Mouse (Mus musculus) layer of hippocampus, adult 18-20 months (tissue): ENCODE data around the gene Zswim4. TPM values are rescaled to one million over a fixed set of nuclear protein-coding genes. Genes with fewer than 3 reads are reported as not detected.
A peak's percentile ranks its signal among the peaks of the same experiment; 100 is the strongest.

Experiments
- DNase-seq, 2 experiments: peaks; one replicate each; pipeline ENCODE4 v3.0.0; 2022; ENCODE audit warnings: low spot score in 2 of 2
- microRNA-seq, 2 experiments: library from miRNA; unstranded; fragments of <30 nt; microRNA quantifications; one replicate each; pipeline ENCODE4 v1.2.0; 2021
- total RNA-seq, 2 experiments: library from RNA; stranded (reverse); gene quantifications; 2 replicates each; pipeline ENCODE4 v1.2.3; 2021

Gene Zswim4
- total RNA-seq, 2 experiments from 2014 or later: 17.0 to 17.3 TPM

DNA sequence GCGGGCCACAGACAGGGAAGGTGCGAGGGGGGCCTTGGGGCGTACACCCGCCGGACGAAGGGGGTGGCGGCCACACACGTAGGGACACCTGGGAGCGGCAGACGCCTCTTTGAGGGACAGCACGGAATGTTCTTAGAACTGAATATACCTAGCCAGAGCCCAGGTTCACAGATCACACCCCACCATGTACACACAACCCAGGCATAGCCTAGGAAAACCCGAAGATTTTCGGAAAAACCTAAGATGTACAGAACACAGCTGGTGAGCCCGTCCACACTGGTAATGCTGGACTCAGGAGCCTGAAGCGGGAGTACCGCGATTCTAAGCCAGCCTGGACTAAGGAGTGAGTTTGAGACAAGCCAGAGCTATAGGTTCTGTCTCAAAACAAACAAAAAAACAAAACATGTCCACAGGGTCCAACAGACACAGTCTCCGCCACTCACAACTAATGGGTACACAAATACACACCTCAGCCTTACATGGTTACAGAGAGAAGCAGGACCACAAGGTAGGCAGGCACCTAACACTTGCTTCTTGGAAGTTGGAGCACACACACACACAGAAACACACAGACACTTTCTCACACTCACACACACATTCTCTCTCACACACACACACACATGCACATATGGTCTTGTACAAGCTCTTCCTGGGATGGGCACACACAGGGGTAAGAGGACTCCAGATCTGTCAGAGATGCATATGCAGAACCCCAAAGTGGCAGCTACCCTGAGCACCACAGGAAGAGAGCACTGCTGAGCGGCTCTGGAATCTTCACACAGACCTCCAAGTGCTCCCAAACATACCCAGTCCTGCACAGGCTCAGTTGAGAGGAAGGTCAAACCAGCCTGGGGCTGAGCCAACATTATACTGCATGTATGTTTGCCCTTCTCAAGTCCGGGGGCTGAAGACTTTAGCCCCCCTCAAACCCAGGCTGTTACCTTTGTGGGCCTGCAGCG lies 52.5 kb downstream of the Zswim4 start:
- DNase-seq: no peak

DNA sequence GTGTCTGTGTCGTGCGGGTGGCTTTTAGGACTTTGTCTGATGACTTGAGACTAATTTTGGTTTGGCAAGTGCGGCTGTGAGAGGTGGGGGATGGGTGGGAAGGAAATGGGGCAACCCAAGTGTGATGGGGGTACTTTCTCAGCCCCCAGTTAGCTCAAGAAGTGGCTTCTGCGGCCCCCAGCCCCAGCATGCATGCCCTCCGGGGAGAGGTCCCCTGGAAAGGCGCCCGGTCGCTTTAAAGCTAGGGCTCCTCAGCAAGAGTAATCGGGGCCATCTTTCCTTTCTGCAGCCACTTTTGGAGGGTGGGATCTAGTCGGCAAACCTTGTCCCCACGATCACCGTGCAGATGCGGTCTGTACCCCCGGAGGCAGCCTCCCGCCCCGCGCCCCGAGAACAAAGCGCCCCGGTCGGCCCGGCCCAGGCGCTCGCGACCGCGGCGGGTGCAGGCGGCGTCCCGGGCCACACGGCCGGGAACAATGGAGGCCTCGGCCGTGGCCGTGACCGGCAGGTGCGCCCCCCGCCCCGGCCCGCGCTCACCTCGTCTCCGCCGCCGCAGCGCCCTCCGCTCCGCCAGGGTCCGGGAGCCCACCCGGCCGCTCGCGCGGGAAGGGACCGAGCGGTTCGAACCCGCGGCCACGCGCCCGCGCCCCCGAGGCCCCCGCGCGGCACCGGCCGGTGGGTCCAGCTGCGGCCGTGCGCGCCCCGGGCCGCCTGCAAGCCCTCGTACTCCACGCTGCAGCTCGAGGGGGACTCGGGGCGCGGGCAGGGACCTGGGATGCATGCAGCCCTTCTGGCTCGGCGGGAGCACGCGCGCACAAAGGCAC lies 53.4 kb downstream of the Zswim4 start:
- peak in 1 of 2 experiments; percentile 10 for DNase-seq

DNA sequence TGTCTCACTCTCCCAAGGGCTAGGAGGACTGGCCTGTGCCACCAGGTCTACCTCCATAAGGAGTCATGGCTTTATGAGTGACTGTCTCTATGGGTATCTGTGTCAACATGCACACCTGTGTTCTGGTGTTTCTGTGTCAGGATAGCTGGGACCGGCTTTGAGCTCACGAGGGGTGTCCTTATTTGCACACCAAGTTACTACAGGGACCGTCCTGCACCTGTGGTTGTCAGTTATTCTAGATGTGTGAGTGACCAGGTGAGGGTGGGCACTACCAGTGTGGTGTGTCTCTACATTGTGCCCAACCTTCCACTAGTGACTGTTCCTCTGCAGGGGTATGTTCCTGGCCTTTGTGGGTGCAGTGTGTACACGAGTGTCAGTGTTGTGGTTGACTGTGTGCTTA lies 54.0 kb downstream of the Zswim4 start:
- DNase-seq: no peak

DNA sequence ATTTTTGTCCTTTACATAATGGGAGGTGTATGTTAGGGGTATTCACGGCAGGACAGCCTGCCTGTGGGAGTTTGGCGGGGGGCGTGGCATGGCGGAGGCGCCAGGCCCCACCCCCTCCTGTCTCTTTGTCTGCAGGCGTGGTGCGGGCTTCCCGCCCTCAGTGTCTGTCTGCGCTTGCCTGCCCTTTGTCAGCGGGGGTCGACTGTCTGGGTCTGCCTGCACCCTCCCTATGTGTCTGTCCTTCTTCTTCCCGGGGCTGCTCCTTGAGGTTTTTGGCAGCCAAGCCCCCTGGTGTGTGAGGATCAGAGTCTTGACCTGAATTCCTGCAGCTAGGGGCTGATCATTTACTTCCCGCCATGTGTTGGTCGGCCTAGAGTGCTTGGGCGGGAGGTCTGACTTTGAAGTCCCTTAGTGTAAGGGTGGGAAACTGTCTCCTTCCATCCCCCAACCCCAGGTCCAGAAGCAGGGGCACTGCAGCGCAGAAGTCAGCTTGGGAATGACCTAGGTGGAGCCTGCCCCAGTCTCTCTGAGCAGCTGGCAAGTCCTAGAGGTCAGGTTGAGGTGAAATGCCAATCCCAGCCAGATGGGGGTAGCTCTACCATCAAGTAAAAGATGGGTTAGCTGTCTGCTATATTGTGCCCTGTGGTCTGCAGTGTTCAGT lies 56.2 kb downstream of the Zswim4 start:
- no peak for DNase-seq

DNA sequence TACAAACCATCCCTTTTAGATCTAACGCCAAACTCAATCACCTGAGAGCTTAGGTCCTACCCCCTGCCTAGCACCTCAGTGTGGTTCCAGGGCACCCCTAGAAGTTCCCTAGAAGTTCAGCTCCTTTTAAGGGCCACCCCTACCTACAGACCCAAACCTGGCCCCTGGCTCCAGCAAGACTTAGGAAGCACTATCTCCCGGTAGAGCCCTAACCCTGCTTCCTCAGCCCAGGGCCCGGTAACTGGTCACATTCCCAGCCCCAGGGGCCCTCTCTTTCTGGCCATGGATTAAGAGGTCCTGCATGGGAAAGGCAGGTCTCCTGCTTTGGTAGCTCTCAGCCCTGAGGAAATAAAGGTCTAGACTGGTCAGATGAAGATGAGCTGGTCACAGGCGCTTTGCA lies 56.9 kb downstream of the Zswim4 start:
- no peak for DNase-seq

DNA sequence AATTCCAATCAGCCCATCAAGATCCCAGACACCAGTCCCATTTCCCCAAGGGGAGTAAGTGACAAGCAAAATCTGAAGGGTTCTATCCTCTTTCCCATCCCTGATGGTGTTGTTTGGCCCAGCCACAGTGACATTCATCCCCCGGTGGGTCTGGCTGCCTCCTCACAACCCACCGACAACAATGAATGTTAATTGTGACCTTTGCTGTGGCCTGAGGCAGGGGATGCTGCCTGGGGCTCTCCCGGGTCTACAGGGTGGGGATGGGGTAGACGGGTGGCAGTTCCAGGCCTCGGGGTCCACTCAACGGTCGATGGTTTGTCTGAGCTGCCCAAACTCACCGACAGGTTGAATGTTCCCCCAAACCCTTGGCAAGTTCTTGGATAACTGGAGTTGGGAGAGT lies 58.3 kb downstream of the Zswim4 start:
- DNase-seq: no peak

DNA sequence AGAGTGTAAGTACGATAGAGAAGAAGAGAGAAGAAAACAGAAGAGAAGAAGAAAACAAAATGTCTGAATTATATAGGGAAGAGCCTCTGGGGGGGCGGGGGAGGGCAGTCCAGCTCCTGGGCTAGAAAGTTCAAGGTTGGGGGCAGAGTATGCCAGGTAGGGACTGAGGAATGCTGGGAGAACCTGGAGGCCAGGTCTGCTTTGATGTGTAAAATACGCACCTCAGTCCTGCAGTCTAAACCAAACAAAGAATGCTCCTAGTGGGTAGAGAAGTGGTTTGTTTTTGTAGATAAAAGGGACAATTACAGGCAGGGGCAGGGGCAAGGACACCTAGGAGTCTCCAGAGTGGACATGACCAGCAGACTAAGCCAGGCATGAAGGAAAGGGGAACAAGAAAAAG lies 59.5 kb downstream of the Zswim4 start:
- DNase-seq: no peak

DNA sequence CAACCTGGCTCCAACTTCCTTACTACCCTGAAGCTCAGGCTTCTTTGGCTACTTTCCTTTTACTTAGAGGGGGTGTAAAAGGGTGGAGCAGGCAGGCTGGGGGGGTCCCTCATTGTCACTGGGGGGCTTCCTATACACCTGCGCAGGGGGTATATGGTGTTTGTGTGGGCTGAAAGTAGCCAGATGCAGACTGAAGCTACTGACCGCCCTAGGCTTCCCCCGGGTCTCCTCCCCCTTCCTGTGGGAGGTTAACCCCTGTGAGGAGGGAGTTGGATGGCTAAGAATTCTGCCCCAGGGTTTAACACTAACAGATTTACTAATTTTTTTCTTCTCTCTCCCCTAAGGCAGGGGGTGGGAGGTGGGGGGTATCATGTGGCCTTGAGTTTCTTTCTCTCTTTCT lies 60.3 kb downstream of the Zswim4 start:
- no peak for DNase-seq

DNA sequence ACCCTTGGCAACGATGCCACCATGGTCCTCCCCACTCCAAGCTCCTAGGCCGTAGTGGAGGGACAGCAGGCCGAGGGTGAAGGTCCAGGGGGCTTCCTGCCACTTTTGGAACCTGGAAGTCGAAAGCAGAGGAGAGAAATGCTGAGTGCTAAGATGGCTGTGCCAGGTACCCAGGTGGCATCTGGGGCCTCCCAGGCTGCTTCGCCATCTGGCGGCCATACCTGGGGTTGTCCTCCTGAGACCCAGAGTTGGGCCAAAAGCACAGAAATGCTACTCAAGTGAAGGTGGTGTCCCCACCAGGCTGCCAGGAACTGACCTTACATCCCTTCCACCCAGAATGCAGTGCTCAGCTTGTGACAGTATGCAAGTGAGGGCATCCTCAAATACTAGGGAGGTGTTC lies 63.0 kb downstream of the Zswim4 start:
- no peak for DNase-seq

DNA sequence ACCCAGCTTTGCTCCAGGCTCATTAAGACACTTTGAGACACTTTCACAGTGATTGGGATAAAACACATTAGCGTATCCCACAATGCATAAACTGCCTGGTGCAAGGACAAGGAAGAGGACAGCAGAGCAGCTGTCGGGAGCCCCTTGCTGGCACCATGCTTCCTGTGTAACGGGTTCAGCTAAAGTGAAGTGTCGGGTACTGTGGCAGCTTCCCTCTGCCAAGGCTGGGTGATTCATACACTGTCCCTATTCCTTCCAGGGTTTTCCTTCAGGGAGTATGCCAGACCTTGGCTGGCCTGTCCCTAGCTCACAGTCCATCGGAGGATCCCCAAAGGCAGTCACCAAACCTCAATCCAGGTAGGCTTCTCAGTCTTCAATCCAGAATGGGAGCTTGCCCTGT lies 66.8 kb downstream of the Zswim4 start:
- no peak for DNase-seq

DNA sequence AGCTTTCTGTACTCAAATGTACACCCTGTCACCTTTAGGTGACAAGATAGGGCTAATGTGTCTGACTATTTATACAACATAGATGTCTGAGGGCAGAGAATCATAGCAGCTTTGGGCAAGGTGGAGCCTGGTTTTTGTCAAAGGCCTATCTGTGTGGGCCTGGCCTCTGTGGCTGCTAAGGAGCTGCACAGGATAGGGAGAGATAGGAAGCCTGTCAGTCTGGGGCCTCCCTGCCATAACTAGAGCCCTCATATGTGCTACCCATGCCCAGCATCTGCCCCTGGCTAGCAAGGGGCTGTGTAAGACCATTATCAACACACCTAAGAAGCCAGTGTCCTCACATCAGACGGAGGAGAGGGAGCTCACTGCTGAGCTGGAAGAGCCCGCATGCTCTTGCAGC lies 69.2 kb downstream of the Zswim4 start:
- no peak for DNase-seq

Small RNA genes within 50 kb of the gene (microRNA-seq; reads per million reads assigned to microRNA genes)
- gene Mir181c: 2,017 to 2,202 reads per million in 2 experiments
- 1,644 to 1,801 reads per million in 2 experiments for gene Mir181d
- gene Mir23a: 11,779 to 12,170 reads per million in 2 experiments
- gene Mir24-2: 0 reads per million in 2 experiments
- gene Mir27a: 180 to 185 reads per million in 2 experiments
- 0 reads per million in 2 experiments for gene Mir3074-2

Other genes starting within 250 kb of the Zswim4 start
- 10 to 100 TPM; 42.1 to 44.4 TPM for gene Samd1, start 239.4 kb downstream of the Zswim4 start, total RNA-seq
- under 1 TPM; 0.50 to 0.61 TPM for gene 1700067K01Rik, start 235.6 kb downstream of the Zswim4 start, total RNA-seq
- 1 to 10 TPM in 1 of 2 experiments, under 1 TPM in 1; 0.63 to 2.0 TPM for gene 2210011C24Rik, start 224.9 kb downstream of the Zswim4 start, total RNA-seq
- gene Palm3, start 215.6 kb downstream of the Zswim4 start, total RNA-seq: 1 to 10 TPM; 3.5 to 4.1 TPM
- gene Il27ra, start 194.5 kb downstream of the Zswim4 start, total RNA-seq: 1 to 10 TPM; 1.6 to 1.9 TPM
- not detected for gene Rln3, start 192.1 kb downstream of the Zswim4 start, total RNA-seq
- gene Gm10643, start 171.9 kb downstream of the Zswim4 start, total RNA-seq: 1 to 10 TPM; 4.9 to 5.6 TPM
- 10 to 100 TPM; 27.3 to 28.1 TPM for gene Rfx1, start 170.2 kb downstream of the Zswim4 start, total RNA-seq
- 10 to 100 TPM; 16.9 to 17.6 TPM for gene Dcaf15, start 132.3 kb downstream of the Zswim4 start, total RNA-seq
- gene Podnl1, start 111.1 kb downstream of the Zswim4 start, total RNA-seq: not detected
- gene Cc2d1a, start 89.1 kb downstream of the Zswim4 start, total RNA-seq: 10 to 100 TPM; 57.4 to 61.0 TPM
- 1 to 10 TPM; 3.1 to 3.2 TPM for gene 4930432K21Rik, start 89.0 kb downstream of the Zswim4 start, total RNA-seq
- gene Nanos3, start 51.8 kb downstream of the Zswim4 start, total RNA-seq: 1 to 10 TPM; 2.3 to 2.7 TPM
- gene D8Ertd738e, start 12.7 kb upstream of the Zswim4 start, total RNA-seq: 100 to 1,000 TPM; 132 to 136 TPM
- gene Mri1, start 20.3 kb upstream of the Zswim4 start, total RNA-seq: 10 to 100 TPM; 17.4 to 17.5 TPM
- gene Ccdc130, start 33.3 kb upstream of the Zswim4 start, total RNA-seq: 10 to 100 TPM; 25.7 to 27.2 TPM
- 100 to 1,000 TPM; 156 to 184 TPM for gene Cacna1a, start 151.4 kb upstream of the Zswim4 start, total RNA-seq